Mouse (Mus musculus): ENCODE measurements at regions not wholly inside any gene's neighbourhood (a gene's known extent, or its start where the extent isn't known, plus 50 kb on each side); places are given as distances from the start of the nearest gene placed in this dataset.
"Not testable (repeated sequence)": the region's sequence is repeated elsewhere in the genome, so short reads cannot be mapped to it uniquely, and the experiment has no call there.

DNA sequence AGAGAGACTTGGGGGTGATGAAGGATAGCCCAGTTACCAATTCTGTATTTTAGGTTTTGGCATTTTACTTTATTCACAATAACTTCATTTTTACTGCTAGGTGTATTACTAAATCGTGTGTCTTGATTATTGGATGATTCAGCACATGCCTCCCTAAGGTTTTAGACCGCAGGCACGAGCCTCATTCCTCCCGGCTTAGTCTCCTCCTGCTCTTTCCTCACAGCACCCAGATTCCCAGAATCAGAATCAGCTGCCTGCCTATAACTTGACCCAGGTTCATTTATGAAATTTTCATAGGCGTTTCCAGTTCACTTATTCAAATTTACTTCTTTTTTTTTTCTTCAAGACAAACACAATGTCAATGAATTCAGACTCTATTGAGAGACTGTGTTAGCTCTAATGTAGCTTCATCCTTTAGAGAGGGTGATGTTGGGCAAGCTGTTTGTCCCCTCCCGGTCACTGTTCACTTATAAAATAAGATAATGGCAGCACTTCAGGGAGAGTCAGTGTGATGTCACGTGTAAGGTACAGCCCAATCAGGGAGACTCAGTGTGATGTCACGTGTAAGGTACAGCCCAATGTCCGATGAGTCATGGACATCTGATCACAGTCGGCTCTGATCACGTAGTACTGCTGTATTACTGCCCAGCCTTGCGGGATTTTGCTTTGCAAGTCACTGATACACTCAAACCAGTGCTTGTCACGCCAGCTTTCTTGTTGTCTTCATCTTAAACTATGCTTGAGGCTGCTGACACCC, 127.6 kb upstream of the Daam1 start:
- no peak for DNase-seq (ENCODE audit: low spot score in 2 of 2)

DNA sequence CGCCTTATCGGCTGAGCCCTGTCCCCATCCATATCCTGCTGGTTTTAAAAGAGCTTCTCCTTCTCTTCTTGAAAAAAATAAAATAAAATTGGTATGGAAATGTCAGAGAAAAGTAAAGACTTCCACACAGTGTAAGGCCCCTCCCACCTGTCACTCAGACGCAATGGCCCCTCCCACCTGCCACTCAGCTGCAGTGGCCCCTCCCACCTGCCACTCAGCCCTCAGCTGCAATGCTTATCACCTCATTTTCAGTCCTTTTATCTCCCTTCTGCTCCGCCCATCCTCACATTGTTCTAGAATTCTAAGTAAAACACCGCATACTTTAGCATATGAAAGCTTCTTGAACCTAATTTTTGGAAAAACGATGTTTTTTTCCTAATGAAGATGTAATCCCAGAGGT, 126.4 kb upstream of the Daam1 start:
- DNase-seq (ENCODE audit: low spot score in 2 of 2): no peak

GRCm38 (mm10) chr12:71707727-71708369, 123.0 kb upstream of the Daam1 start:
- peak; percentile 80 to 84 for DNase-seq (ENCODE audit: low spot score in 2 of 2)

DNA sequence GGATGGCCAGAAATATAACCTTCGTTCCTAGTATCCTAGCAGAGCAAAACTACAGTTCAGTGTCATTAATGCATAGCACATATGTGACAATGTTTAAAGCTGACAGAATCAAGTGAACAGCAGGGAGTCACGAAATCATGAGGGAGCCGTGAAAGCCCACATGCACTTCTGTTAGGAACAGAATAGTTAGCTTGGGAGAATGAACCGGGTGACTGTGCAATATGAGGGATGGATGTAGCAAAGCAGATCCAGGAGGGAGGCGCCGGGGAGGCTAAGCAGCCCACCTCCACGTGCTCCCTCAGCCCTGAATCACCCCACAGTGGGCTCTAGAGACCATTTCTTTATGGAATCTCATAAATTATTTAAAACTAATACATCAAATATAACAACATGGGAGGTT, 116.3 kb upstream of the Daam1 start:
- no peak for DNase-seq (ENCODE audit: low spot score in 2 of 2)

GRCm38 (mm10) chr12:71718412-71718811, 112.5 kb upstream of the Daam1 start:
- not testable (repeated sequence) for DNase-seq (ENCODE audit: low spot score in 2 of 2)

DNA sequence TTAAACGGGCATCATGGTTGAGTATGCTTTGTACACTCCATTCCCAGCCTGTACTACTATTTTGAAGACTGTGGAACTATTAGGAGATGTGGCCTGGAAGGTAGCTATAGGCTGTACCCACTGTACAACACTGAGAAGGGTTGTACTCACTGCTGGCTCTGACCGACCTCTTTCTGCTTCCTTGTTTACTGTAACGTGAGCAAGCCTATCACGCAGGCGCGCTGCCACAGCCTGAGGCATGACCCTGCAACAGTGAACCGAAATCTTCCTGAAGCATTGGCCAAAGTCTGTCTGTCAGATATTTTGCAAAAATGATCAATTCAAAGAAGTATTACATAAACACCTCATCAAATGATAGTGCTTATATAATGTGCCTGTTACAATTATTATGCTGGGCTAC, 112.0 kb upstream of the Daam1 start:
- DNase-seq (ENCODE audit: low spot score in 2 of 2): no peak

GRCm38 (mm10) chr12:71725140-71725539, 105.7 kb upstream of the Daam1 start:
- DNase-seq (ENCODE audit: low spot score in 2 of 2): no peak

DNA sequence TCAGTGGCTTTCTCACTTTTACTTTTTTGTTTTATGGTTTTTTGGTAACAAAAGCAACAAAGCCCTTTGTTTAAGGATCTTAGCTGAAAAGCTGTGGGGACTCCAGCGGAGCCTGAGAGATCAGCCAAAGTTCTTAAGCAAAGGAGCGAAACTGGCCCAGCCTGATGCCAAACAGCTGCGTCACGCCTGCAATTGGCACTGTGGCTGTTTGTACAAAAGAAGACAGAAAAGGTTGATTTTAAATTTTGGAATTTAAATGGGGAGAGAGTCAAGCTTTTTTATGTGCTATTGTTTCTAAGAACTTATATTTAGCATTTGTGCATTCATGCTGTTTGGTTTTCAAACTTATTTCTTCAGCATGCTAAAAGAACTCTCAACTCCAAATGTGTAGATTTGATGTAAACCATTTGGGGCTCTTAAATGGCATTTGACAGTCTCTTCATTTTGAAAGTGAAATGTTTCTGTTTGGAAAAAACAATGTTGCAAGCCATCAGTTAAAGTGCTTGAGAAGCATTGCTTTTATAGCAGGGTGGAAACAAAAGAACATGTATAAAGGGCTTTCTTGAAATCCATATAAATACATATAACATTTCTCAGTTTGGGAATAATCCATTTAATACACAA, 105.1 kb upstream of the Daam1 start:
- DNase-seq (ENCODE audit: low spot score in 2 of 2): no peak

GRCm38 (mm10) chr12:71743345-71743744, 87.5 kb upstream of the Daam1 start:
- no peak for DNase-seq (ENCODE audit: low spot score in 2 of 2)

DNA sequence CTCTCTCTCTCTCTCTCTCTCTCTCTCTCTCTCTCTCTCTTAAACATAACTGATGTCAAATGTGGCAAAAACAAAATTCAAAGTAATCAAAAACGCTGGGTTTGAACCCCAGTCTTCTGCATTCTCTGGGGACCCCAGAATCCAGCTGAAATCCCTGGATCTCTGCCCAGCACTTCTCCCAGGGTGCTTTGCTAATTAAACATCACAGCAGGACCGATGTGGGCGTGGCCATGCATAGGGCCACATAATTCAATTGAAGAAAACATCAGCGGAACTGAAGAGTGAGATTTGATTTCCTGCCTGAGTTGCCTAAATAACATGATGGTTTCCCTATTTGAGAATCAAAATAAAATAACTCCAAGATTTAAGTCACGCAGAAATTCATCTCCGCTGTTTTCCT, 84.9 kb upstream of the Daam1 start:
- DNase-seq (ENCODE audit: low spot score in 2 of 2): no peak

- DNase-seq (ENCODE audit: low spot score in 2 of 2): no peak
These were observed 83.5 kb upstream of the Daam1 start for GRCm38 (mm10) chr12:71747386-71747785.

DNA sequence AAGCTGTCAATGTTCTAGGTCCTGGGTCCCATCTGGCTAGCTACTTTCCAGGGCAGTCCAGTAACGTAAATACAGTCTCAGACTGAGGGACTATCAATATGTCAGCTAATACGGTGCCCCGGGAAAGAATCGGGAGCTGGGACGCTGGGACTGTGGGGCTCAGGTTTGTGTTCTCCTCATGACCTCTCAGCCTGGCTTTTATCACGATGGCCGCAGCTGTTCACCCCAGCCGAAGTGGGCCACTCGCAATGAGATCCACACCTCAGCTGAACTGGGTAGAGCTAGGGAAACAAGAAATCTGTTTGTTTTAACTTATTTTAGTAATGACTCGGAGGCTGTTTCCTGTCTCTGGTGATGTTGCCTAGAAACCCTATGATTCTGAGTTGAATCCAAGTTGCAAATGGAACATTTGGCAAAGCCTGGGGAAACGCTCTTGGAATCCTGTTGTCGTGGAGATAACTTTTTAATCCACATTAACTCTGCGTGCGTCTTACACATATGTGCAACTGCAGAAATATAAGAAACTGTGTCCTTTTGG, 83.0 kb upstream of the Daam1 start:
- DNase-seq (ENCODE audit: low spot score in 2 of 2): peak in 1 of 2 experiments; percentile 41

- peak; percentile 70 to 81 for DNase-seq (ENCODE audit: low spot score in 2 of 2)
These were observed 82.1 kb upstream of the Daam1 start for GRCm38 (mm10) chr12:71748731-71749130.

GRCm38 (mm10) chr12:71749668-71750067, 81.2 kb upstream of the Daam1 start:
- DNase-seq (ENCODE audit: low spot score in 2 of 2): no peak

GRCm38 (mm10) chr12:71752741-71753260, 78.1 kb upstream of the Daam1 start:
- no peak for DNase-seq (ENCODE audit: low spot score in 2 of 2)

- DNase-seq (ENCODE audit: low spot score in 2 of 2): no peak
These were observed 77.6 kb upstream of the Daam1 start for GRCm38 (mm10) chr12:71753276-71753675.

DNA sequence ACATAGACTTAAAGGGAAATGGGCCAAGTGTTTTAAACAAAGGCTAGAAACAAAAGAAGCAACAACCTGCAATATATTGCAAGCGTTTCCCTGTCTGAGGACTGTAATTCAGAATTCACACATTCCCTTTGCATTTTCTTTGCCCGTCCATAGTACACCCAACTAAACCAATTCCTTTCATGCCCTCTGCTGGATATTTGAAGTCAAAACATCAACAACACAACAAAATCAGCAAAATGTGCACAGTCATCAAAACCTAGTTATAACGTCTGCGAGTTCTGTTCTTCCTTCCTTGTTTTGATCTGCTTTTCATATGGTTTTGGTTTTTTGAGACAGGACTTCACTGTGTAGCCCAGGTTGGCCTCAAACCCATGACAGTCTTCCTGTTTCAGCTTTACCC, 67.7 kb upstream of the Daam1 start:
- no peak for DNase-seq (ENCODE audit: low spot score in 2 of 2)

- DNase-seq (ENCODE audit: low spot score in 2 of 2): no peak
These were observed 64.8 kb upstream of the Daam1 start for GRCm38 (mm10) chr12:71766086-71766485.

DNA sequence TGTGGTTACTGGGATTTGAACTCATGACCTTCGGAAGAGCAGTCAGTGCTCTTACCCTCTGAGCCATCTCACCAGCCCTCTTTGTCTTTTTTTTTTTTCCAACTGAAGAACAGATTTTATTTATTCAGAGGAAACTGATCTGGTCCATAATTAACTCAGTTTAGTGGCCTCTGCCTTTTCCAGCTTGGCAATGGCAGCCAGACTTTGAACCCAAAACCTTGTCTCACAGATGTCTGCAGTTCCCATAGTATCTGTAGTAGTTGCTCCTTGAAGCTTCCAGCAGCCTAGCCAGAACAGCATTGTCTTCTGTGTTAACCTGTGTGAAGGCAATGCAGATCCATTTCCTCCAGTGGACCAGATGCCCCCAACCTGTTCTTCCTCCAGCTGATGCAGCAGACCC, 64.2 kb upstream of the Daam1 start:
- no peak for DNase-seq (ENCODE audit: low spot score in 2 of 2)

GRCm38 (mm10) chr12:71767896-71768295, 63.0 kb upstream of the Daam1 start:
- no peak for DNase-seq (ENCODE audit: low spot score in 2 of 2)

DNA sequence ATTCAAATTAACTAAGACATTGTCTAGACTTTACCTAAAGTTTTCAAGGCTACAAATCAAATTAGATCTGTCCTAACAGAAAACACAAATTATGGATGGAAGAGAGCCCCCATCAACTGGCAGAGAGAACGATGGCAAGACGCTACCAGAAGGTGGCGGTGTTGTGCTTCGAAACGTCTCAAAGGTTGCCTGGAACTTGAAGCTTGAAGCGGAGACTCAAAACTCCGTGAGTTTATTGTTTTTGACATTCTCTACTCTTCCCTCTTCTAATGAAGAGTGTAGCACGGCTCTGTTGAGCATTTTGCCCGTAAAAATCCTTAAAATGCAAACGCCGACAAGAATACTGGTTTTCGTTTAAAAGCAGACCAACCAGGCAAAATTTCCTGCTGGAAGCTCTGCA, 62.4 kb upstream of the Daam1 start:
- peak; percentile 89 to 91 for DNase-seq (ENCODE audit: low spot score in 2 of 2)

- no peak for DNase-seq (ENCODE audit: low spot score in 2 of 2)
These were observed 62.0 kb upstream of the Daam1 start for GRCm38 (mm10) chr12:71768890-71769289.
